Mouse (Mus musculus) urinary bladder, postnatal 10 days (tissue): ENCODE results near the gene Emc7.
A peak's percentile ranks its signal among the peaks of the same experiment; 100 is the strongest.

ENCODE experiments used
- DNase-seq: peaks from one replicate; pipeline ENCODE4 v3.0.0; 2022; ENCODE audit warnings: low spot score

Gene Emc7

DNA sequence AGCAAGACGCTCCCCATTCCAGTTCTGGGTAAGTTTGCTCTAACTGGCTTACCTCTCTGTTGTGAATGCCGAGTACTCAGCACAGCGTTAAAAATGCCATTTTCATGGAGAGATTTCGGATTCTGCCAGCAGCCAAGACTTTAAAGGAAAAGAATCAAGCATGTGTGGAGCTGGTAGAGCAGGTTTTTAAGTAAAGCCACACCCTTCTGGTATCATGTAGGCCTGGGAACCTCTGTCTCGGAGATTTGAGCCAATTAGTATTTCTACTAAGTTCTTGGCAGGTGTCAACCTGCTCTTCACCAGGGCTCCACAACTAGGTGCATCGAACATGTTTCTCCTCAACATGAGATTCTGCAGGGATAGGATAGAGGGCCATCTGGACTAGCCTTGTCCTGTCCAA, 21.8 kb downstream of the Emc7 start:
- no peak for DNase-seq

DNA sequence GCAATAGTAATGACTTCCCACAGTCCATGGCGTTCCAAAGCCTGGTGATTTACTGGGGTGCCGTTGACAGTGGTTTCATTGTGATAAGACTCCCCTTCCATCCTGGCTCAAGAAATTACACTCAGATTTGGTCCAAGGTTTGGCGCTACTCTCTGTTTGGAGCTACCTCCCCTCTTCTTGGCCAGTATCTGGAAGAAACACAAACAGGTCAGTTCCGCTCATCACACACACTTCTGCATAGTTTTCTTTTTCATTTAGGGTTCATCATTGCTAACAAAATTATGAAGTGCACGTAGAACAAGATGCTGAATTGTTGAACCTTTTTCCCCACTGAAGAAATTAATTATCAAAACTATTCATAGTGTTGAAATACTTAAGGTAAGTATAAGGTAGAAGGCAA, 25.9 kb downstream of the Emc7 start, which contains the start of gene Chrm5:
Gene Chrm5, minus strand, starts transcription at position 101 of the 400 bp plus-strand sequence.
- no peak for DNase-seq

DNA sequence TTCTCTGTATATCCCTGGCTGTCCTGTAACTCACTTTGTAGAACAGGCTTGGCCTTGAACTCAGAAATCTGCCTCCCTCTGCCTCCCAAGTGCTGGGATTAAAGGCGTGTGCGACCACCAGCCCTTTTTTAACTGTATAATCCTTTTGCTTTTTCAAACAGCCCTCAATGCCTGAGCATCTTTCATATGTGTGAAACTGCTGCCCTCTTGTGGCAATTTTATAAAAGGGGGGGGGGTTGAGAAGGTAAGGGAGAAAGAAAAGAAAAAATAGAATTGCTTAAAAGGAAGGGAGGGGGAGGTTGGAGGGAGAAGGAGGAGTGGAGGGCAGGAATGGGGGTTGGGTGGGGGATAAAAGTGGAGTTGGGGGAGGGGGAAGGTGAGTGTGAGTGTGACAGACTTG, 26.8 kb downstream of the Emc7 start:
- no peak for DNase-seq

DNA sequence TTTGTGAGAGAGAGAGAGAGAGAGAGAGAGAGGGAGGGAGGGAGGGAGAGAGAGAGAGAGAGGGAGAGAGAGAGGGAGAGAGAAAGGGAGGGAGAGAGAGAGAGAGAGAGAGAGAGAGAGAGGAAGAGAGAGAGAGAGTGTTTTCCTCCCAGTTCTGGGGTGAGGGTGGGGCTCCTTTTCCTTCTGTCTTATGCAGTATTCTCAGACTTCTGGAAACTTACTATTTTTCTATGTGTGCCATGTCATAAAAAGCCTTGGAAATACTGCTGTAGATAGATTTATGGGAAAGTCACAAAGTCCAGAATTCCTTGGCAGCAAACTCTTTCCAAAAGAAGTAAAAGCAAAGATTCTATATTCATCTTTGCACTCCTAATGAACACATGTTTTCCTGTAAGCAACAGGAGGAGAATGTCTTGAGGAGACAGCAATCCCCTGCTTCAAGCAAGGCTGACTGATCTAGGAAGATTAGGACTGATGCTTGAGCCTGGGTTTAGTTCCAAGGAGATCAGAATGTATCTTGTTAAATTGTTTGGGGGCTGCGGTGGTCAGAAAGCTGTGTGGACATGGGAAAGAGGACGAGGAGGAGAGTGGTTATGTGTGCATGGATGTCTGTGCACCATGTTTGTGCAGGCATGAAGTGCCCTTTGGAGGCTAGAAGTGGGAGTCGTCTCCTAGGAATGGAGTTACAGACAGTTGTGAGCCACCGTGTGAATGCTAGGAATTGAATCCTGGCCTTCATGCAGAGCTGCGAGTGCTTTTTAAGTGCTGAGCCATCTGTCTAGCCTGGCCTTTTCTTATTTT, 27.9 kb downstream of the Emc7 start:
- no peak for DNase-seq

DNA sequence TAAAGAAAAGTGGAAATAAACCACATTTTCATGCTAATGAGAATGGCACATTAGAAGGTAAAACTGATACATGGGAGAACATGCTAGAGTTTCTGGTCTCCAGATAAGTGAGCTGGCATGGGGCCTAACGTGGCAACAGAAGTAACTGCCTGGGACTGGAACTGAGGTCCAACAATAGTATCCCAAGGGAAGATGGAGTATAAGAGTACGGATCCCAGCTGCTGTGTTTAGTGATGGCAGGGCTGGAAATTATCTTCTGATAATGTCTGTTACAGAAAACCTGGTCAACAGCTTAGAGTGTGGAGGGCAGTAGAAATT, 28.5 kb downstream of the Emc7 start:
- DNase-seq = no peak

DNA sequence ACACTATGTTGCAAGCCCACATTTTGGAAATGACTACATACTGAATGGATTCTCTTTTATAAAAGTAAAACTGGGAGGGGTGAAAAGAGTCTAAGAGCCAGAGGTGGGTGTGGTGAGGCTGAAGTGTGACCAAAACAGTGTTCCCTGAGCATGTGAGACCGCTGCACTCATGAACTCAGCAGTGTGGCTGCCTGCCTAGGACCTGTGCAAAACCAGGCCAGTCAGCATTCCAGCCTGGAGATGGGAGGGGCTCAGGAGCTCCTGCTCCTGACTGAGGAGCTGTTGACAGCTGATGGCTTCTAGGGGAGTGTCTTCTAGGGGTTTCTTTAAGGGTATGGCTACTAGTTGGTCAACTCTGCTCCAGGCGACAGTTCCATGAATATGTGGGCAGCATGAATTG, 30.1 kb downstream of the Emc7 start:
- no peak for DNase-seq

DNA sequence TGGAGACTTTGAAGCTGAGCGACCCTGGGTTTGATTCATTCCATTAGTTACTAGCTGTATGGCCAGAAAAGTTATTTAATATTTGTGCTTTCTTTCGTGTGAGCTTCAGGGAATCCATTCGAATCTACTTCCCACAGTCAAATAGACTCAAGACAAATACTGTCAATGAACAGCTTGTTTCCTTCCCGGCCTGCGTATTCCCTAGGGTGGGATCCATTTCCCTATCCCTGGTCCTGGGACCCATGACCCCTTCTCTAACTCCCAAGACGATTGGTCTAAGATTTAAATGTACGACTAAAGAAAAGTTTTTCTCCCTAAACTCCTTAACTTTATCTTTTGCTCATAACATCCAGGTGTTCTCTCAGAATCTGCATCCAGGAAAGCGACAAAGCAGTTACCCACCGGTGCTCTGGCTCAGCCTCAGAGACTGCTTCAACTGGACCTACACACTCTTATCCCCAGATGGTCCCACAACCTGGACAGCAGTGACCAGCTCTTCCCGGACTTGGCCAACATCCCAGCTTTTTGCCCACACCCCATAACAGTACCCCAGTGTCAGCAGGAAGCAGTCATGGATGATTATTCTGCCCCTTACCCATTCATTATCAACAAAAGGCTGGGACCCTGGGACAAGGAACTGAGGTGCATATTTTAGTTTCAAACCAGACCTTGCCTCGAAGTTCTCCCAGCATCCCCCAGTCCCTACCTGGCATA, 35.8 kb downstream of the Emc7 start:
- no peak for DNase-seq

DNA sequence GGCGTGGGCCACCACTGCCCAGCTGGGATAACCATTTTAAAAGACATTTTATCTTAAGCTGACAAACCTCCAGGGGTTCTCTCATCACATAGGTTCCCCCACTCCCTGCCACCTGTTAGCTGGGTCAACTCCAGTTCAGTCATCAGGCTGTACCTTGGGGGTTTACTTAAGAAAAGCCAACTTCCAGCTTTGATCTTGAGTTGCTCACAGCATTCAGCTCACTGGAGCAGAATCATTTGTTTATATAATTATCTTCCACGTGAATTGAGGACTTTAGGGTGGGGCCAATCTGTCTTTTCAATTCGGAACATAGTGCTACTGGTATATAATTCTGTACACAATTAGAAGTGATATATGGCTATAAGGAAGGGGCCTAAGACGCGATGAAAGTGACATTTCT, 36.8 kb downstream of the Emc7 start:
- DNase-seq = no peak

DNA sequence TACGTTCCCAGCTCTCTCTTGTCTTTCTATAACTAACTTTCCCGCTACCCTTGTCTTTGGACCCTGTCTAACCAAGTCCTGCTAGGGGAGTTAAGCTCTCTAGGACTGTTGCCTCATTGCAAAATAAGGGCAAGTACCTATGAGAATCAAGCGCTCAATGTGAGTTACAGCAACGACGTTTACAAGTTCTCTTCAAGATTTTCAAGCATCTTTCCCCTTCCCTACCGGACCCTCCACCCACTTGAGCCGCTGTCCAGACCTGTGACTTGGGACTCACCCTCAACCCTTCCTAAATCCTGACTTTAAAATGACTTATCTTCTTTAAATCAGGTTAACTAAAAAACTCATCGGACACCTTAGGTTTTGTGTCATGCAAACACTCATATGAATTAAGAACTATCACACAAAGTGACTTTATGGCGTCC, 37.6 kb downstream of the Emc7 start:
- DNase-seq = no peak

DNA sequence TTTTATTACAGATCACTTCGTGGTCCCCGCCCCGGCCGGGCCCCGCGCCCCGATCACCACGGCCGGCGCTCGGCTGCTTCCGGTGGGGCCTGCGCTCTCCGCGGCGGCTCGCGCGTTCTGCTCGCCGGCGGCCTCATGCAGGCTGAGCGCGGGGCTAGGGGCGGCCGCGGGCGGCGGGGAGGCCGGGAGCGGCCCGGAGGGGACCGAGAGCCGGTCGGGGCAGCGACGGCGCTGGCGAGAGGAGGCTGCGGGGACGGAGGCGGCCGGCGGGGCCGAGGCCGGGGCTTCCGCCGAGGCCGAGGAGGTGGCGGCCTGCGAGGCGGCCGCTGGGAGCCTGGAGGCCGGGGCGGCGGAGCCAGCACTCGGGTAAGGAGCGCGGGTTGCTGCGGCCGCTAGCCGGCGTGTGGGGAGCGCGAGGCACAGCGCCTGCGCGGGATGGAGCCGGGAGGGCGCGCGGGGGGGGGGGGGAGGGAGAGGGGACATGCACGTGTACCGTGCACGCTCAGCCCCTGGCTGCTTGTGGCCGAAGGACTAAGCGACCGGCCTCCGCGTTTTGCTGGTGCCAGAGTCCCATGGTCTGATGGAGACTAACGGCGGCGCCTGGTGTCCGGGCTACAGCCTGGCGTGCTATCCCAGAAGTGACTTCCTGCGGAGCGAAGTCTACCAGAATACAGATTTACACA, 38.2 kb downstream of the Emc7 start, which contains the start of gene Aven:
Gene Aven, plus strand, starts transcription at position 109 of the 683 bp plus-strand sequence.
- DNase-seq = peak; percentile 50

DNA sequence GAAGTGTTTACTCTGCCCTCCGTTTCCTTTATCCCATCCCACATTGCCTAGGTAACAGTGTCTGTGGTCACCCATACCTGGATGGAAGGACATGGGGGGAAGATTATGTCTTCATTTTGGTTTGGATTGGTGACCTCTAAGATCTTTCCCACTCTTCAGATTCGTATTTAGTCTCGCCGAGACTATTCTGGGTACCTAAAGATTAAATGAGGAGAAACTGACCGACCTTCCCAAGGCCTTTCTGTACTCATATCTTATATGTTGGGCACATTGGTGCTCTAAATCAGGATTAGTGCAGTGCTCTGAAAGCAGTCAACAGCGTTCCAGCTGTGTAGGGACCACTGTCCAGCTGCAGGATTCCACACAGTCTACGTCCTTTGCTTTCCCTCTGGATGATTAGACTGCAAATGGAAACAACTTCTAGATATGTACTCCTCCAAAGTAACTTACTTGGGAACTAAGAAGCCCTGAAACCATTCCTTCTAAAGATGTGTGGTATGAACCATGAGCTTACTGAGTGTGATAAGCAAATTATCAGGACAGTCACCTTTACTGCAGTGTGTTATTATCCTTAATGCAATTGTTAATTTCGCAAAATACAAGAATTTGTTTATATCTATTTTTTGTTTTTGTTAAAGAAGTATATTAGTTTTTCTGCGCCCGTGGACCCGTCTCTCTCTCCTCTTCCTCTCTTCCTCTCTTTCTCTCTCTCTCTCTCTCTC, 38.9 kb downstream of the Emc7 start:
- DNase-seq = no peak

DNA sequence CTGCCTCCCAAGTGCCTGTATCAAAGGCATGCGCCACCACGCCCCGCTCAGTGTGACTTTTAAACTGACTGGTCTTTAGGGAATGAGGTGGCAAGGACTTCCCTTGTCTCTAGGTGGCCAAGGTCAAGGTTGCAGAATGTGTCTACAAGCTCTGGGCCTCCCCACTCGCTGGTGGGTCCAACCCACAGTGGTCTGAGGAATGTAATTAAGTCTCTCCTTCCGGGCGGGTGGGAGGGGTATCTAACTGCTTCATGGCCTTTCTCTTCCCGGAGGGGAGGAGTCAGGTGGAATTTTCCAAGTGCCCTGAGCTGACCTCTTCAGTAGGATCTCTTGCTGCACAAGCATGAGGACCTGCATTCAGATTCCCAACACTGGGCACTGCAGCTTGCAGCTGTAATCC, 43.1 kb downstream of the Emc7 start:
- DNase-seq = no peak

DNA sequence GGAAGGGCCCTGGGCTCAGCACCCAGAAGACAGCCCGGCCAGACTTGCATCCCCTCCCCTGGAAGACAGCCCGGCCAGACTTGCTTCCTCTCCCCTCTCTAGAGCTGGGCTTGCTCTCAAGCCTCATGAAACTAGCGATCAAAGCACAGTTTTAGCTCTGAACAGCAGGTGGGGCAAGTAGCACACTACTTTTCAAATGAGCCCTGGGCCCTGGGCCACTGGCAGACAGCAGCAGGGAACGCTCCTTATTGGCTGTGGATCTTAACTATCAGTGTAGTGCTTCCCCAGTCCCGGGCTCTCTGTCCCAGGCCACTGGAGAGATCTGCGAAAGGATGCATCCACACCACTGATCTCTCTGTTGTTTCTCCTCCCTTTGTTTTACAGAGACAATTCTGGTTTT, 46.4 kb downstream of the Emc7 start:
- peak; percentile 19 for DNase-seq

DNA sequence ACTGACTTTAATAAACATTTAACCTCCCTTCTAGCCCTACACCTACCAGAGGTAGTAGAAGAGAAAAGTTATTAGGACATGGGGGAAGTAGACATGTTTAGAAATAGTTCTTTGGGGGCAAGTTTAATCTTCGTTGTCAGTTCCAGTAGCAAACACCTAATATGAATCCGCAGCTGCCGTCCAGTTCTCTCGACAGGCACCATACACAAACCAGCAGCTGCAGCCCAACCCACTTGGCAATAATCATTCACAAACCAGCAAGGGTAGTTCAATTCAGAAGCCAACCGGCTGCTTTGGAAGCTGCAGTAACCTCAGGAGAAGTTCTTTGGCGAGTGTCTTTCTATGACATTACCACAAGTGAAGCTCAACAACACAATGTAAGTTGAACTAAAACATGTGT, 49.2 kb downstream of the Emc7 start:
- DNase-seq = no peak

DNA sequence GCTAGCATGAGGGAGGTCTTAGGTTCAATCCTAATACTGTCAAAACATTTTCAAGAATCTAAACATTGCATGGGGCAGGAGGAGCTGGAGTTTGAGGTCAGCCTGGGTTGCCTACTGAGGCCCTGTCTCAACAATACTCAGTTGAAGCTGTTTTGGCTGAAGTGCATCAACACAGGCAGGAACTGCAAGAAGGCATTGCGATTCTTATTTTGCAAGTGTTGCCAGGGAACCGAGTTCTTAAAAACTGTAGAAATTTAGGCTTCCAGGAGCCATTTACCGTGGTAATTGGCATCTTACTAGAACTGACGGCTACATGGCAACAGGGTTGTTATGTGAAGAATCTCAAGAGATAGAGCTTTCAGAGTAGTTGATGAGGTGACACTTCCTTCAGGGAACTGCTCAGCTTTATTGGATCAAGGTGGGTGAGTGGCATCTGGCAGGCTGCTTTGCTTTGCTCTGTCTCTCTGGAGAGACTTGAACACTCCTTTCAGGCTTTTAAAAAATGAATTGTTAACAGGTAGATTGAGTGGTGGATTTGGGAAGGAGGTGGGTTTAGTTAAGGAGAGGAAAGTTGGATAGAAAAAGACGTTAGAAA, 52.1 kb downstream of the Emc7 start:
- DNase-seq = no peak

DNA sequence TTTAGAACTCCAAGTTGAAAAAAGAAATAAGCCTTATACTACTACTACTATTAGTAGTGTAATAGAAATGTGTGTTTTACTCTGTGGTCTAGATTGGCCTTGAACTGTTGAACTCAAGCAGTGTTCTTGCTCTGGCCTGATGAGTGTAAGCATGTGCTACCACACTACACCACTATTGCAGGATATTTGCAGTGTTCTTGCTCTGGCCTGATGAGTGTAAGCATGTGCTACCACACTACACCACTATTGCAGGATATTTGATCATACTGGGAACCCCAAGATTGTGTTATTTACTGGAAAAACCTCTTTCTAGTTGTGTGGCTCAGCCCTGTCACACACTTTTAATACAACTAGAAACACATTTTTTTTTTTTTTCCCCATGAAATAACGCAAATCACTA, 52.6 kb downstream of the Emc7 start:
- DNase-seq = no peak

DNA sequence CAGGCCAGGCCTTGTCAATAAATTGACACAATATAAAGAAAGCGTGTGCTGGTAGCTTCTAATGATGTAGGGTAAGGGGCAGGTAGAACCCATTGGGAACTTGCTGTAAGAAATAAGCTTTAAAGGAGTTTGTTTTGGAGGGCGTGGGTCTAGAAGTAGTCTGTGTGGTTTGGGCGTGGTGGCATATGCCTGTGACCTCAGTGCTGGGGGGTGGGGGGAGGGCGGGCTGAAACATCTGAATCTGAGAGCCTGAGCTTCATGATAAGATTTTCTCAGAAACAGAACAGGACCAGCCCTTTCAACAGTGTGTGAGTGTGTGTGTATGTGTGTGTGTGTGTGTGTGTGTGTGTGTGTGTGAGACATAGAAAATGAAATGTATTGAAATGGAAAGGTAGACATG, 55.3 kb downstream of the Emc7 start:
- DNase-seq = no peak

DNA sequence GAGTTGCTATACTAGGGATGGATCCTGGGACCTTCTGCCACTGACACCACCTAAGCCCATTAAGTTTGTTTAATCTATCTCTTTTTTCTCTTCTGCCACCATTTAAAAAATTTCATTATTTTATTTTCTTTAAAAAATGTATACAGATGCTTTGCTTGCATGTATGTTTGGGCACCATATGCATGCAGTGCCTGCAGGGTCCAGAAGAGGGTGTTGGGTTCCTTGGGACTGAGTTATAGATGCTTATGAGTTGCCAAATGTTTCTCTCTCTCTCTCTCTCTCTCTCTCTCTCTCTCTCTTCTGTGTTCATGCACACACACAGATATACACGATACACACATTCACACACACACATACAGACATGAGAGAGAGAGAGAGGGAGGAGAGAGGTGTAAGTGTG, 58.2 kb downstream of the Emc7 start:
- no peak for DNase-seq

DNA sequence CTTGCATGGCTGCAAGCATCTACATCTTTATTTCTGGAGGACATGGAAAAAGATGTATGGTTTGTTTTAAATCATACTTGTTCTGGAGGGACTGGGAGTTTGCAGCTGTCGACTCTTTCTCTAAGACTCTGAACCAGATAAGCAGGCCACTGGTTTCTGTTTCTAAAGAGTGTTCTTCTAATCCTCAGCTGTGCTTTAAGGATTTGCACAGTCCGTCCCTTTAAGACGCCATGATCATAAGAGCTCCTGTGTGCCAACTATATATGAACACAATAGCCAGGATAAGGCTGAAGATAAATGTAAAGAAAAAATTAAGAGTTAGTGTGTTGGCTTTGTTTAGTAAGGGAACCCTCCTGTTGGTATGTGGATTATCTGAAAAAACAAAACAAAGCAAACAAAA, 61.9 kb downstream of the Emc7 start:
- no peak for DNase-seq

DNA sequence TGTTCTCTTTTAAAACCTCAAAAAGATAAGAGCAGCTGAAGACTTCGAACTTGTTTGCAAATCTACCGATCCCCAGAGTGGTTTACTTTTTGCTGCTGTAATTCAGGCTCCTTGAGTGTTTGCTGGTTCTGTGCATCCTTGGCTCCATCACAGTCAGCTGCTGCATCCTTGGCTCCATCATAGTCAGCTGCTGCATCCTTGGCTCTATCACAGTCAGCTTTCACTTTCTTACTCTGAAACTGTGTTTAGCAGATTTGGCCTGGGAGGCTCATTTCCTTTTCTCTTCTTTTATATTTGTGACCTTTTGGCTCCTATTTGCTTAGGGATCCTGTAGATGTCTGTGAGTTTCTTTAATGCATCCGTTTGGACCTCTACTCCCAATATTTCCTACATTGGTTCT, 62.4 kb downstream of the Emc7 start:
- no peak for DNase-seq

DNA sequence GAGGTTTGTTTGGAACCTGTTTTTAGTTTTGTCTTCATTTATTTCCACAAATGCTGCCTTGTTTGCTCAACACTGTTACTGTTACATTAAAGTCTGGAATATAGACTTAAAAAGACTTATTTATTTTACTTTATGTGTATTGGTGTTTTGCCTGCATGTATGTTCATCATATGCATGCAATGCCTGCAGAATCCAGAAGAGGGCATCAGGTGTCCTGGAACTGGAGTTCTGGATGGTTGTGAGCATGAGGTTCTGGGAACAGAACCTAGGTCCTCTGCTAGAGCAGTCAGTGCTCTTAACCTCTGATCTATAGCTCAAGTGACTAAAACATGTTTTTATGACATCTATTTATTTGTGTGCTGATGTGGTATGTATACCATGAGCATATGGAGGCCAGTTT, 63.7 kb downstream of the Emc7 start:
- no peak for DNase-seq
